Mouse (Mus musculus) midbrain, embryonic 15.5 days (tissue): ENCODE measurements at regions not wholly inside any gene's neighbourhood (a gene's known extent, or its start where the extent isn't known, plus 50 kb on each side); places are given as distances from the start of the nearest gene placed in this dataset.

Experiments
- ATAC-seq: fragments of 200-750 bp; cut with Nextera tagmentation; replicated peaks from 2 replicates; pipeline ENCODE4 v1.8.0; 2017; ENCODE audit warnings: moderate TSS enrichment
- H3K27ac ChIP-seq: fragments of 300-500 bp; sonication (generic); 2 replicates; pipeline ENCODE4 v1.5.1; 2015; ENCODE audit warnings: mild to moderate bottlenecking, inconsistent platforms
- H3K27me3 ChIP-seq: fragments of 300-500 bp; sonication (generic); replicated peaks from 2 replicates; pipeline ENCODE4 v1.6.1; 2015; ENCODE audit warnings: inconsistent platforms
- H3K36me3 ChIP-seq: fragments of 300-500 bp; sonication (generic); replicated peaks from 2 replicates; pipeline ENCODE4 v1.6.1; 2015; ENCODE audit warnings: inconsistent platforms
- H3K4me1 ChIP-seq: fragments of 300-500 bp; sonication (generic); 2 replicates; pipeline ENCODE4 v1.6.1; 2015; ENCODE audit warnings: inconsistent platforms
- H3K4me2 ChIP-seq: fragments of 300-500 bp; sonication (generic); 2 replicates; pipeline ENCODE4 v1.6.1; 2015; ENCODE audit warnings: inconsistent platforms, mild to moderate bottlenecking, moderate library complexity
- H3K4me3 ChIP-seq: fragments of 300-500 bp; sonication (generic); 2 replicates; pipeline ENCODE4 v1.5.1; 2015; ENCODE audit warnings: mild to moderate bottlenecking, inconsistent platforms
- H3K9ac ChIP-seq: fragments of 300-500 bp; sonication (generic); 2 replicates; pipeline ENCODE4 v1.6.1; 2015; ENCODE audit warnings: mild to moderate bottlenecking, inconsistent platforms
- H3K9me3 ChIP-seq: fragments of 300-500 bp; sonication (generic); 2 replicates; pipeline ENCODE4 v1.6.1; 2016; ENCODE audit warnings: inconsistent platforms
- WGBS: fragments of 180-500 bp; shearing (Covaris S2); methylation state at CpG from one replicate; pipeline ENCODE4 v1.1.7; 2015; ENCODE audit warnings: mixed read lengths; 5-methylcytosine and 5-hydroxymethylcytosine counted together

GRCm38 (mm10) chr3:139899213-139899612, 693.7 kb downstream of the Stpg2 start:
- Histone ChIP-seq H3K9me3 (0 out of 2 replicates have a peak, but pooled peaks cover 2% of the 10 kb centered on the region), H3K36me3 (no peaks in the 10 kb centered on the region), H3K4me2 (no peak overlapping the region), H3K27me3 (no peaks in the 10 kb centered on the region), H3K27ac (no peak overlapping the region), H3K4me3 (no peak overlapping the region), H3K9ac (no peak overlapping the region), H3K4me1 (peaks cover 7% of the 10 kb centered on the region; the same call in 1 of the 2 replicates)
- WGBS: 11% methylated on average over 5 of the region's 5 CpGs
- ATAC-seq: no peak

- no peak overlapping the region for H3K4me3 ChIP-seq
- H3K4me1 ChIP-seq: no peaks in the 10 kb centered on the region
- H3K27ac ChIP-seq: no peak overlapping the region
- no peaks in the 10 kb centered on the region for H3K27me3 ChIP-seq
- WGBS: 66% methylated on average over 2 of the region's 2 CpGs
- H3K9me3 ChIP-seq: no peaks in the 10 kb centered on the region
- ATAC-seq: no peak
- no peak overlapping the region for H3K4me2 ChIP-seq
- no peak overlapping the region for H3K9ac ChIP-seq
- H3K36me3 ChIP-seq: no peaks in the 10 kb centered on the region
Observed at GRCm38 (mm10) chr3:139913639-139914330, 708.3 kb downstream of the Stpg2 start.

- H3K27me3 ChIP-seq: no peaks in the 10 kb centered on the region
- H3K9me3 ChIP-seq: no peaks in the 10 kb centered on the region
- H3K4me1 ChIP-seq: no peaks in the 10 kb centered on the region
- H3K4me3 ChIP-seq: no peak overlapping the region
- H3K36me3 ChIP-seq: no peaks in the 10 kb centered on the region
- ATAC-seq: no peak
- H3K27ac ChIP-seq: no peak overlapping the region
- no peak overlapping the region for H3K9ac ChIP-seq
- no peak overlapping the region for H3K4me2 ChIP-seq
- WGBS: 79% methylated on average over 3 of the region's 3 CpGs
Observed at GRCm38 (mm10) chr3:139922267-139922666, 716.8 kb downstream of the Stpg2 start.

GRCm38 (mm10) chr3:139933039-139933438, 727.5 kb downstream of the Stpg2 start:
- H3K27me3 ChIP-seq: no peaks in the 10 kb centered on the region
- H3K9me3 ChIP-seq: no peaks in the 10 kb centered on the region
- H3K36me3 ChIP-seq: no peaks in the 10 kb centered on the region
- H3K4me3 ChIP-seq: no peak overlapping the region
- H3K9ac ChIP-seq: no peak overlapping the region
- no peak overlapping the region for H3K27ac ChIP-seq
- ATAC-seq: no peak
- H3K4me2 ChIP-seq: no peak overlapping the region
- H3K4me1 ChIP-seq: no peaks in the 10 kb centered on the region
- 29% methylated on average over 4 of the region's 4 CpGs for WGBS

GRCm38 (mm10) chr3:139946209-139946608, 740.7 kb downstream of the Stpg2 start:
- no peak overlapping the region for H3K9ac ChIP-seq
- ATAC-seq: no peak
- H3K27ac ChIP-seq: no peak overlapping the region
- H3K4me1 ChIP-seq: no peaks in the 10 kb centered on the region
- no peak overlapping the region for H3K4me2 ChIP-seq
- 94% methylated on average over 2 of the region's 2 CpGs for WGBS
- no peaks in the 10 kb centered on the region for H3K9me3 ChIP-seq
- no peaks in the 10 kb centered on the region for H3K36me3 ChIP-seq
- no peaks in the 10 kb centered on the region for H3K27me3 ChIP-seq
- no peak overlapping the region for H3K4me3 ChIP-seq

GRCm38 (mm10) chr3:139947247-139947646, 741.8 kb downstream of the Stpg2 start:
- Histone ChIP-seq H3K9ac (no peak overlapping the region), H3K4me1 (no peaks in the 10 kb centered on the region), H3K4me2 (no peak overlapping the region), H3K27ac (no peak overlapping the region), H3K27me3 (no peaks in the 10 kb centered on the region), H3K9me3 (no peaks in the 10 kb centered on the region), H3K36me3 (no peaks in the 10 kb centered on the region), H3K4me3 (no peak overlapping the region)
- WGBS: 86% methylated on average over 4 of the region's 4 CpGs
- no peak for ATAC-seq

GRCm38 (mm10) chr3:139949096-139949495, 743.6 kb downstream of the Stpg2 start:
- H3K4me2 ChIP-seq: no peak overlapping the region
- ATAC-seq: no peak
- no peaks in the 10 kb centered on the region for H3K9me3 ChIP-seq
- H3K27ac ChIP-seq: no peak overlapping the region
- no peaks in the 10 kb centered on the region for H3K4me1 ChIP-seq
- no peak overlapping the region for H3K9ac ChIP-seq
- H3K4me3 ChIP-seq: no peak overlapping the region
- H3K27me3 ChIP-seq: no peaks in the 10 kb centered on the region
- no peaks in the 10 kb centered on the region for H3K36me3 ChIP-seq
- 65% methylated on average over 4 of the region's 4 CpGs for WGBS

GRCm38 (mm10) chr3:139950016-139950705, 744.7 kb downstream of the Stpg2 start:
- Histone ChIP-seq H3K27me3 (no peaks in the 10 kb centered on the region), H3K36me3 (no peaks in the 10 kb centered on the region), H3K9me3 (no peaks in the 10 kb centered on the region), H3K4me2 (no peak overlapping the region), H3K9ac (no peak overlapping the region), H3K27ac (no peak overlapping the region), H3K4me3 (no peak overlapping the region), H3K4me1 (no peaks in the 10 kb centered on the region)
- 79% methylated on average over 8 of the region's 8 CpGs for WGBS
- ATAC-seq: no peak

- no peak for ATAC-seq
- Histone ChIP-seq H3K27me3 (no peaks in the 10 kb centered on the region), H3K9ac (no peak overlapping the region), H3K4me1 (no peaks in the 10 kb centered on the region), H3K36me3 (no peaks in the 10 kb centered on the region), H3K27ac (no peak overlapping the region), H3K9me3 (no peaks in the 10 kb centered on the region), H3K4me3 (no peak overlapping the region), H3K4me2 (no peak overlapping the region)
- WGBS: 92% methylated on average over 8 of the region's 8 CpGs
Observed at GRCm38 (mm10) chr3:139951516-139951915, 746.0 kb downstream of the Stpg2 start.

- H3K4me3 ChIP-seq: no peak overlapping the region
- H3K9ac ChIP-seq: no peak overlapping the region
- H3K36me3 ChIP-seq: no peaks in the 10 kb centered on the region
- no peak overlapping the region for H3K27ac ChIP-seq
- H3K27me3 ChIP-seq: no peaks in the 10 kb centered on the region
- ATAC-seq: no peak
- WGBS: 93% methylated on average over 1 of the region's 1 CpGs
- H3K9me3 ChIP-seq: no peaks in the 10 kb centered on the region
- H3K4me2 ChIP-seq: no peak overlapping the region
- H3K4me1 ChIP-seq: no peaks in the 10 kb centered on the region
Observed at GRCm38 (mm10) chr3:139978172-139978571, 772.7 kb downstream of the Stpg2 start.

GRCm38 (mm10) chr3:139985830-139986481, 780.5 kb downstream of the Stpg2 start:
- no peaks in the 10 kb centered on the region for H3K4me1 ChIP-seq
- H3K9ac ChIP-seq: no peak overlapping the region
- no peak overlapping the region for H3K27ac ChIP-seq
- H3K4me3 ChIP-seq: no peak overlapping the region
- no peak for ATAC-seq
- no peaks in the 10 kb centered on the region for H3K27me3 ChIP-seq
- WGBS: 91% methylated on average over 4 of the region's 4 CpGs
- H3K36me3 ChIP-seq: no peaks in the 10 kb centered on the region
- no peak overlapping the region for H3K4me2 ChIP-seq
- H3K9me3 ChIP-seq: no peaks in the 10 kb centered on the region

- Histone ChIP-seq H3K27me3 (no peaks in the 10 kb centered on the region), H3K4me1 (no peaks in the 10 kb centered on the region), H3K9ac (no peak overlapping the region), H3K4me2 (no peak overlapping the region), H3K36me3 (no peaks in the 10 kb centered on the region), H3K9me3 (no peaks in the 10 kb centered on the region), H3K27ac (no peak overlapping the region), H3K4me3 (no peak overlapping the region)
- no peak for ATAC-seq
- 67% methylated on average over 1 of the region's 1 CpGs for WGBS
Observed at GRCm38 (mm10) chr3:139988938-139989337, 783.4 kb downstream of the Stpg2 start.
